Mouse (Mus musculus) yolk sac, embryonic 10.5 days (tissue): ENCODE measurements around the gene Chtop.

ENCODE experiments used
- DNase-seq: peaks from one replicate; pipeline ENCODE4 v3.0.0-alpha.2; 2017; ENCODE audit warnings: low spot score

Chtop gene

GRCm38 (mm10) chr3:90464552-90465080 is 44.7 kb downstream of the Chtop start:
- DNase-seq: peak; percentile 78

- no peak for DNase-seq
Observed at GRCm38 (mm10) chr3:90462579-90462978, 46.7 kb downstream of the Chtop start.

GRCm38 (mm10) chr3:90461935-90462334 is 47.4 kb downstream of the Chtop start:
- no peak for DNase-seq

GRCm38 (mm10) chr3:90460315-90460714 is 49.0 kb downstream of the Chtop start:
- no peak for DNase-seq

GRCm38 (mm10) chr3:90459727-90460126 is 49.6 kb downstream of the Chtop start:
- no peak for DNase-seq

- DNase-seq: no peak
Observed at GRCm38 (mm10) chr3:90454931-90455330, 54.4 kb downstream of the Chtop start.

GRCm38 (mm10) chr3:90451396-90452095 is 57.8 kb downstream of the Chtop start:
- peak; percentile 89 for DNase-seq

GRCm38 (mm10) chr3:90450874-90451273 is 58.4 kb downstream of the Chtop start:
- DNase-seq: peak; percentile 58
